Mouse (Mus musculus) intestine, postnatal 0 days (tissue): ENCODE results near the gene Nudt13. TPM values are rescaled to one million over a fixed set of nuclear protein-coding genes. Genes with fewer than 3 reads are reported as not detected.

Experiments used
- ATAC-seq: fragments of 200-750 bp; cut with Nextera tagmentation; 2 replicates; pipeline ENCODE4 v1.8.0; 2017; ENCODE audit warnings: mild to moderate bottlenecking, moderate TSS enrichment, moderate library complexity
- H3K27ac ChIP-seq: fragments of 300-500 bp; sonication (generic); 2 replicates; pipeline ENCODE4 v1.5.1; 2014; ENCODE audit warnings: mild to moderate bottlenecking, low read depth, low read length, moderate library complexity
- H3K27me3 ChIP-seq: fragments of 300-500 bp; sonication (generic); replicated peaks from 2 replicates; pipeline ENCODE4 v1.6.1; 2014; ENCODE audit warnings: low read length, mixed read lengths; ENCODE audit not compliant: control insufficient read depth, insufficient read depth
- H3K36me3 ChIP-seq: fragments of 300-500 bp; sonication (generic); 2 replicates; pipeline ENCODE4 v1.6.1; 2014; ENCODE audit warnings: mild to moderate bottlenecking, moderate library complexity; ENCODE audit not compliant: control insufficient read depth, insufficient read depth
- H3K4me1 ChIP-seq: fragments of 300-500 bp; sonication (generic); replicated peaks from 2 replicates; pipeline ENCODE4 v1.6.1; 2014; ENCODE audit warnings: antibody characterized with exemption, low read length, mixed read lengths; ENCODE audit not compliant: control insufficient read depth, insufficient read depth
- H3K4me2 ChIP-seq: fragments of 300-500 bp; sonication (generic); replicated peaks from 2 replicates; pipeline ENCODE4 v1.6.1; 2014; ENCODE audit warnings: low read depth, mild to moderate bottlenecking, moderate library complexity
- H3K4me3 ChIP-seq: fragments of 300-500 bp; sonication (generic); 2 replicates; pipeline ENCODE4 v1.5.1; 2014; ENCODE audit warnings: low read depth, low read length
- H3K9ac ChIP-seq: fragments of 300-500 bp; sonication (generic); 2 replicates; pipeline ENCODE4 v1.6.1; 2014; ENCODE audit warnings: mild to moderate bottlenecking, low read depth, low read length
- H3K9me3 ChIP-seq: fragments of 300-500 bp; sonication (generic); 2 replicates; pipeline ENCODE4 v1.6.1; 2016; ENCODE audit warnings: mixed run types; ENCODE audit not compliant: control insufficient read depth
- CTCF ChIP-seq: sonication (generic); IDR thresholded peaks from 2 replicates; pipeline ENCODE4 v1.5.1; 2016; ENCODE audit warnings: low read depth, mild to moderate bottlenecking, control low read depth, antibody characterized with exemption, moderate library complexity
- WGBS: fragments of 180-500 bp; shearing (Covaris S2); extraction: QIAGEN DNeasy Blood & Tissue Kit; methylation state at CpG from one replicate; pipeline ENCODE4 v1.1.7; 2014; 5-methylcytosine and 5-hydroxymethylcytosine counted together
- polyA plus RNA-seq: library from polyadenylated mRNA; unstranded; fragments of >200 nt; fragmentation: Nextera tagmentation; extraction: Ambion mirVana; gene quantifications from 2 replicates; pipeline ENCODE4 v1.2.1, GENCODE M21; 2015

The Nudt13 gene
- polyA plus RNA-seq, 1 experiment from 2014 or later: 7.4 TPM

DNA sequence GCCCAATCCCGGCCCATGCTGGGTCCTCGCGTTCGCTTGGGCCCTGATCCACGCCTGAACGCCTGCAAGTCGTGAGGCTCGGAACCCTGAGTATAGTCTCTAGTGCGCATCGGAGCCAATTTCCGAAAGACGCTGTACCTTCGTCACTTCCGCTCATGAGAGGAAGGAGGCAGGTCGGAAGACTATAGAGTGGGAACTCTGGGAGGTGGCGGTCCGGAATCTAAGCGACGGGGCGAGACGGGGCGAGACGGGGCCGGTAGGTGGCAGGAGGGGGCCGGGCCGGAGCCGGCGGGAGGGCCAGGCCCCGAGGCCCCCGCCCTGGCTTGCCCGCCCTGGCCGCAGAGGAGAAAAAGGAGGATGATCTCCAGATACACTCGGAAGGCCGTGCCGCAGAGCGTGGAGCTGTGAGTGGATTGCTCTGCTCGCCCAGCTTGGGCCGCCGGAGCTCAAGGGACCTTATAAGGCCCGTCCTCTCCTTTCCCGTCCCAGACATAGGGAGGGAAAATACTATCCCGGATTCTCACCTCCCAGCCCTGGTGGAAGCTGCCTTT lies 53.6 kb downstream of the Nudt13 start, which contains the start of the genes Ecd and Fam149b:
TSS of gene Ecd (minus strand) at position 131 of the 551 bp plus-strand sequence.
TSS of gene Fam149b (plus strand) at position 172 of the 551 bp plus-strand sequence.
- Histone ChIP-seq H3K9ac (peak within 1 kb of the TSS; percentile 88), H3K36me3 (peaks cover 25% of the 10 kb centered on the region), H3K4me1 (no peaks in the 10 kb centered on the region; the same call in 1 of the 2 replicates), H3K27me3 (no peaks in the 10 kb centered on the region), H3K9me3 (no peaks in the 10 kb centered on the region), H3K4me3 (peak within 1 kb of the TSS; percentile 62), H3K4me2 (peak within 1 kb of the TSS; percentile 79), H3K27ac (peak within 1 kb of the TSS; percentile 94)
- peak; percentile 96 for ATAC-seq
- WGBS: under 1% methylated on average over 39 of the region's 42 CpGs
- TF ChIP-seq CTCF: peak; percentile 78

DNA sequence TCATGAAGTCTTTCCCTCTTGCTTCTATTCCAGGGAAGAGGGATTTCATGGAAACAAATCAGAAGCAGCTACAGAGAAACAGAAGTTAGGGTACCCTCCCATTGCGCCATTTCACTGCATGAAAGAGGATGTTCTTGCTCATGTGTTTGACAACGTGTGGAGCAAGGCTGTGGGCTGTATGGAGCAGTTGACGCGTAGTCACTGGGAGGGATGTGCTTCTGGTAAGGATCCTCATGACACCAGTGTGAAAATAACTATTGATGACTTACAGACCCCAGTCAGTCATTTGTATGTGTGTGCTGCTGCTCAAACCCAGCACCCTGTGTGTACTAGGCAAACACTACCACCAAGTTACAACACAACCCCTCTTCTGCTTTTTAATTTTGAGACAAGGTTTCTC lies 68.7 kb downstream of the Nudt13 start:
- H3K9ac ChIP-seq: no peak overlapping the region
- H3K27me3 ChIP-seq: no peaks in the 10 kb centered on the region
- 88% methylated on average over 4 of the region's 4 CpGs for WGBS
- no peak for ATAC-seq
- no peak overlapping the region for H3K4me2 ChIP-seq
- no peaks in the 10 kb centered on the region for H3K9me3 ChIP-seq
- no peaks in the 10 kb centered on the region for H3K4me1 ChIP-seq
- TF ChIP-seq CTCF: no peak
- peaks cover 78% of the 10 kb centered on the region for H3K36me3 ChIP-seq
- no peak overlapping the region for H3K27ac ChIP-seq
- H3K4me3 ChIP-seq: no peak overlapping the region

Other genes with a start within 250 kb of the Nudt13 start
- gene Saysd1, start 156.2 kb upstream of the Nudt13 start, polyA plus RNA-seq: 49.8 and 55.6 TPM in 2 replicates
- gene Kcnk5, start 112.9 kb upstream of the Nudt13 start, polyA plus RNA-seq: 10.0 and 10.9 TPM in 2 replicates
- gene Kcnk16, start 25.5 kb upstream of the Nudt13 start, polyA plus RNA-seq: 0.68 and 1.1 TPM in 2 replicates
- 13.5 and 15.5 TPM in 2 replicates for gene Ecd, start 53.4 kb downstream of the Nudt13 start, polyA plus RNA-seq
- 12.8 and 13.2 TPM in 2 replicates for gene Fam149b, start 53.5 kb downstream of the Nudt13 start, polyA plus RNA-seq
- 39.3 and 41.5 TPM in 2 replicates for gene Dnajc9, start 94.2 kb downstream of the Nudt13 start, polyA plus RNA-seq
- gene Mrps16, start 98.9 kb downstream of the Nudt13 start, polyA plus RNA-seq: 78.3 and 80.4 TPM in 2 replicates
- gene Cfap70, start 157.5 kb downstream of the Nudt13 start, polyA plus RNA-seq: not detected in 2 replicates
- 33.6 and 37.8 TPM in 2 replicates for gene Anxa7, start 185.4 kb downstream of the Nudt13 start, polyA plus RNA-seq
- 0.21 and 0.26 TPM in 2 replicates for gene Mss51, start 202.2 kb downstream of the Nudt13 start, polyA plus RNA-seq